Mouse (Mus musculus): ENCODE results near the gene Gria3. TPM values are rescaled to one million over a fixed set of nuclear protein-coding genes. Genes with fewer than 3 reads are reported as not detected.

Gene Gria3
- total RNA-seq, 2 experiments from 2014 or later = 7.9 to 10.1 TPM

DNA sequence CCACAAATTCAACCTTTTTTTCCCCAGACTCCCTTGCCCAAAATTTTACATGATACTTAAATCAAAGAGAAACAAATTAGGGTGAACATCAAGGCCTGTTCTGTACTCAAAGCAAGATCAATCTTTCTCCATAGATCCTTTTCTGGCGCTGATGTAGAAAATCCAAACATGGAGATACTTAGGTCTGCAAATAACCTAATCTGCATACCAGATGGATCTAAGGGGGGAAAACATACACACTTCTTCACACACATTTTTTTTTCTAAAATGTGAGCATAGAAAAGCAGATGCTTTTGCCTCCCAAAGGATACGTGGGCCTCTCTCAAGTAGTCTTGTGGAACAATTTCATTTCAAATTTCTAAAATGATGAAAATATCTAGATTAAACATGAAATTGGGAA is 164.2 kb downstream of the Gria3 start:
- DNase-seq (ENCODE audit: low spot score in 2 of 2) = no peak

DNA sequence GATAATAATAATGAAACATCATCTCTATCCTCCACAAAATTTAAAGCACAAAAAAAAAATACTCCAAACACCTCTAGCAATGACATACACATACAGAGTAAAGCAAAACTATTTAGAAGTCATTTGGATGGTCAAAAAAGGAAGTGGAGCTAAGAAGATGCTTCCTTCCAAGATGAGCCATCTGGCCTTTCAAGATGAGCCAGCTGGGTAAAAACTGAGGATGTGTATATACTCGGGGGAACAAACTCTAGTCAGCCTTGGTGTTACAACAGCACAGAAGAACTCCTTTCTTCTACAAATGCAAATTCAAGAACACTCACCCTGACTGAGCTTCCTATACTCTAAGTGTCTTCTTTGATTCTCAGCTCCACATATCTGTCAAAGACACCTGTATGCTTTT is 172.4 kb downstream of the Gria3 start:
- no peak for DNase-seq (ENCODE audit: low spot score in 2 of 2)

DNA sequence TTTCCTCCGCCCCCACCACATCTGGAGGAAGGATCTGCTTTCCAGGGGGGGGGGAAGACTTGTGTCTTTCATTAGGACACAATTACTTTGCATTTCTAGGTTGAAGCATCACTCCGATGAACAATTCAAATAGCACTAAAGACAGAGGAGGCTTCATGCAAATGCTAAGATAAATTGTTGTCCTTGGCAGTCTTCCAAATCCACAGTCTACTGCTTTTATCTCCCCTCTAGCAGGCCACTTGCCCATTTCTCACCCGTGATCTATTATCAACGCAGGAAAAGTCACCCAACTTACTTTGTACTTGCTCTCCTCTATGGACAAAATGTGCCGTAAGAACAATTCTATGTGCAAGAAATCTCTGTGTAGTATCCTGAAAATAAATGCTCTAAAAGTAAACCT is 178.1 kb downstream of the Gria3 start:
- no peak for DNase-seq (ENCODE audit: low spot score in 2 of 2)

DNA sequence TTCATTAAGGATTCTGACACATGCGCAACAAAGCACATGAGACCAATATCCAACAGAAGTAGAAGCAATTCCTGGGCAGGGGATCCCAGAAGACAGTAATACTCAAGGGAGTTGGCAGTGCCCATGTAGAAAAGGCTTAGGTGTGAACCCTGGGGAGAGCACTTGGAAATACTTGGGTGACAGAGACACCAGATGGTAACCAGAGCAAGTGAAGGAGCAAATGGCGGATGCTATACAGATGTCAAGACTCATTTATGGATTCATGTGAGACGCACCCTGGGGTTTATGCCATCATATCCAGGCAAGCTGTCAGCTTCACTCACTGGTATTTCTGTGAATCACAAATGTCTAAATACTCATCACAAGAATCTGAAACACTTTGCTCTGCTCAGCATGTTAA is 187.0 kb downstream of the Gria3 start:
- DNase-seq (ENCODE audit: low spot score in 2 of 2) = no peak

DNA sequence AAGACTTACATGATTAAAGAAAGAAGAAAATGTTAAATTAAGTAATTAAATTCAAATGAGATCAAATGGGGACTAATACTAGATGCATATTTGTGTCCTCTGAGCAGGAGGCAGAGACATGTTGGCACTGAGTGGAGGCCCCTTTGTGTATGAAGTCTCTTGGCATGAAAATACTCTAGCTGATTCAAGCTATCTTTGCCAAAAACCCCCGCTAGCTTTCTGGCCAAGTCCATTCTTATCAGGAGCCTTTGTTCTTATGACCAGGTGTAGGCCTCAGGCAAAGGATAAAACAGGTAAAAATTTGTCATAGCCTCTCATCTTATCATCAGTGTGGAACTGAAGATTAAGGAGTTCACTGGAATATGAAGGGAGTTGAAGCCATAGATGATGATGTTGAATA is 206.5 kb downstream of the Gria3 start:
- DNase-seq (ENCODE audit: low spot score in 2 of 2) = no peak

DNA sequence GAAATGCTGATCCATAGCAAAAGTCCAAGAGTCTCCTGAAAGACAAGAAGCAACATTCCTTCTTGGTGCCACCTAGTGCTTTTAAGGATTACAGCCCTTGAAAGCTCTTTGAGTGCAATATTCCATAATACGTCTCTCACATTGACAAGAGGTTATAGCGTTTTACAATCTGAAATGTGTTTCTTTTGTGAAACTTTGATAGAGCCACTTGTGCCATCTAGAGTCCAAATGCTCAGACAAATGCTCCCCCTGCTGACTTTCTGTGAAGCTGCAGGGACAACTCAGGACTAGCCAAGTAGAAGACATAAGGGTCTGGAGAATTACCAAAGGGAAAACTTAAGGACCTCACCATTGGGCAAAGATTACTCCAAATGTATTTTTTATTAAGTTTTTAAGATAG is 214.3 kb downstream of the Gria3 start:
- DNase-seq (ENCODE audit: low spot score in 2 of 2) = no peak

DNA sequence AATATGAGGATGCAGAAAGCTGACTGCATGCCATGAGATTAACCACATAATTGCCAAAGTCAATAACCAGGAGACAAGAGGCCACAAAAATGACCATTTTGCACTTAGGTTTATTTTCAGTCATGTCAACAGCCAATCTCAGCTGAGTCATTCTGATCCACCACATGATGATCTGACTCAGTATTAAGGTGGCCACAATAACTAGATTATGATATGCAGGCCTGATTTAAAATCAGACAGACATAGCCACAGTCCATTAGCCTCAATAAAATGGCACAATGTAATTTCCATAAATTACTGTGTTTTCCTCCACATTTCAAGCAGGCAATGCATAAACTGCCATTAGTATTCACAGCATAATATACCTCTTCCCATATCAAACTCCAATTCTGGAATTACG is 216.3 kb downstream of the Gria3 start:
- no peak for DNase-seq (ENCODE audit: low spot score in 2 of 2)

DNA sequence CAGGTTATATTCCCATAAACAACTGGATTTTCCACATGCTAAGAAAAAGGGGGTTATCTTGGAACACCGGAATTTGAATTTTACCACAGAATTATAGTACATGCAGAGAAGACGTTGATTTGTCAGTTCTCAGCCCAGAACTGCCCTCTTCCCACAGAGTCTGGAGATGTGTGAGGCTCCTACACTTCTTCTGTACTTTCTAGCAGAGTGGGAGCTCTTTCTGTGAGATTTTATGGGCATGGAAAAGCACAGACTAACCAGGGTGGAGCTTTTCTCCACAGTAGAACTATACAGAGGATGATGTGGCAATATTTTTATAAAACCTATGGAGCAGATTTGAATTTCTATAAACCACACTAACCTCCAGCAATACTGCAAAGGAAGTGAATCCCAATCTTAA is 217.7 kb downstream of the Gria3 start:
- DNase-seq (ENCODE audit: low spot score in 2 of 2) = no peak

DNA sequence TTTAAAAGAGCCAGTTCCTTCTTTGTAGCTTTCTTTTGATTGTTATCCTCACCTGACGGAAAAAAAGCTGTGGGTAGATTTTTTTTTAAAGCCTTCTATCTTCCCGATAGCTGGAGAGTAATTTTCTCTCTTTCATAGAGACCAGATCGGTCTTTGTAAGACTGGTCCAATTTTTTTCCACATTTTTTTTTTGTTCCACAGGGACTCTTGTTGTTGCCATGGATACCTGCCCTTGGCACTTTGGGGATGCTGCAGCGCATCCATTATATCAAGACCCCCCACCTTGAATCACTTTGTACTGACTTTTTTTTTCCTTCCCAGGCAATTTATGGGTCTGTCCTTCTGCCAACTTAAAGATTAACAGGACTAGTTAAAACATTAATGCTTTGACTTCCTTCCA is 232.9 kb downstream of the Gria3 start:
- DNase-seq (ENCODE audit: low spot score in 2 of 2) = no peak

DNA sequence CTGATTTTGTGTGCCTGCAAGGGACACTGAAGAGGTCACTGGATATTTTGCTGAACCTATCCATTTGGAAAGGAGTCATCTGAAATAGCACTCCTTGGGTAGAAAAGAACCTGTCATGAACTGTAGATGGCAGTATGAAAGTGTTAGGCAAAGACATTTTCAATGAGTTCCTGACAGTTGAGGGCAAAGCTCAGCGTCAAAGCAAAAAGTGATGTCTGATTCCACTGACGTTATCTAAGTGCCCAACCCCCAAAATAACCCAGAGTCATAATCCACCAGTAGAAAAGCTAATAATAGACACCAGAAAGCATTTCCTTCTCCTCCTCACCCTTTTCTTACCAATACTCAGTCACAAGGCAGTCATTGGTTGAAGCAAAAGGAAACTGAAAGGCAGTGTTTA is 244.3 kb downstream of the Gria3 start:
- no peak for DNase-seq (ENCODE audit: low spot score in 2 of 2)

DNA sequence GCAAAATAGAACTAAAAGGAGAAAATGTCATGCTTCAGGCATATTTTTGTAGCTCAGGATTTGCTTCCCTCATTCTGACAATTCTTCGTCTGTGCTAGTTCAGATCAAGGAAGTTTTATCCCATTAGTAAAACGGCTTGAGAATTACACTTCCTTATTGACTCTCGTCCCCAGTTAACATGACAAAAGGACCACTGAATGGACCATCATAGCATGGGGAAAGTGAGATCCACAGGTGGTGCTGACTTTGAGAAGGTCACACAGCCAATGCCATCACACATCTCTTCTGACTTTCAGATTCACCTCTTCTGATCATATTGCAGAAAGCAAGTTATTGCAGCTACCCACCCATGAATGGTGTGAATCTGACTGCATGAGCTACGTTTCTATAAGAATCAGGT is 257.1 kb downstream of the Gria3 start:
- DNase-seq (ENCODE audit: low spot score in 2 of 2) = no peak

DNA sequence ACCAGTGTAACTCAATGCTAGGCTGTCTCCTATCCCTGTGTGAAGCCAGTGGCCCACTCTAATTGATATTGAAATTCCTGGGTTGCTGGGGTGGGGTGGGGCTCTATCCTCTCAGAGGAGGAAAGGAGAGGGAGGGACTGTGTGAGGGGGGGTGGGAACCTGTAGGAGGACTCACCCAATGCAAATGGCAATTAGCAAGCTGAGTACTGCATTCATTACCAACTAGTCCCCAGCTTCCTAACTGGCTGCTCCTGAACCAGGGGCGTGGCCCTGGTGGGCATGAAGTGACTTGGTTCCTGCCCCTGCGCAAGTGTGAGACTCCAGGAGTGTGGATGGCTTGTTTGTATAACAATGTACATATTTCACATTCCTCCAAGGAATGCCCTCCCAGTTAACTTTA is 288.2 kb downstream of the Gria3 start:
- DNase-seq (ENCODE audit: low spot score in 2 of 2) = no peak

DNA sequence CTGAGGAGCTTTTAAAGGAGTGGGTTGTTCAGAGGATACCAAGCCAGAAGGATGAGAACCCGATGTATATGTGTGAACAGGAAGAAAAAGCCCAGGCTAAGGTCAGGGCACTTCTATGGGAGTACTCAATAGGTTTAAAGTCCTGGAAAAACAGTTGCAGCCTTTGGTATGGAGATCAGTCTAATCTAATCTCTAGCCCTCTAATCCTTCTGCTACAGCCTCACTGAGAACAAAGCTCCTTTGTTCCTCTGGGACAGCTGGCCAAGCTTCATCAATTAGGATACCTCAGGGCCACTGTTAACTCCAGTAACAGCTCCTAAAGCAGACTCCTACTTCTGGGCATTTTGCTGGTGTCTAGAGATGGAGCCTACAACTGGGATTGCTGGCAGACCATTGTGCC is 291.4 kb downstream of the Gria3 start:
- no peak for DNase-seq (ENCODE audit: low spot score in 2 of 2)

Small RNA genes lying within 50 kb of the gene (microRNA-seq; reads per million reads assigned to microRNA genes)
- gene Gm22413 = not detected

All from gastrocnemius, postnatal 4 days (tissue).